Mouse (Mus musculus) kidney, adult 2 months (tissue): ENCODE results near the gene Phlpp1.

Source experiments
- CTCF ChIP-seq: fragments of 200-500 bp; conservative IDR thresholded peaks from 2 replicates; pipeline ENCODE4 v1.5.1; 2011; ENCODE audit warnings: low read depth, mild to moderate bottlenecking, control low read depth, low read length, moderate library complexity, mixed read lengths; ENCODE audit not compliant: insufficient read depth, insufficient read length
- POLR2A ChIP-seq: fragments of 200-500 bp; IDR thresholded peaks from one replicate; pipeline ENCODE4 v1.6.1; 2011; ENCODE audit warnings: low read depth, low read length, control low read depth

DNA sequence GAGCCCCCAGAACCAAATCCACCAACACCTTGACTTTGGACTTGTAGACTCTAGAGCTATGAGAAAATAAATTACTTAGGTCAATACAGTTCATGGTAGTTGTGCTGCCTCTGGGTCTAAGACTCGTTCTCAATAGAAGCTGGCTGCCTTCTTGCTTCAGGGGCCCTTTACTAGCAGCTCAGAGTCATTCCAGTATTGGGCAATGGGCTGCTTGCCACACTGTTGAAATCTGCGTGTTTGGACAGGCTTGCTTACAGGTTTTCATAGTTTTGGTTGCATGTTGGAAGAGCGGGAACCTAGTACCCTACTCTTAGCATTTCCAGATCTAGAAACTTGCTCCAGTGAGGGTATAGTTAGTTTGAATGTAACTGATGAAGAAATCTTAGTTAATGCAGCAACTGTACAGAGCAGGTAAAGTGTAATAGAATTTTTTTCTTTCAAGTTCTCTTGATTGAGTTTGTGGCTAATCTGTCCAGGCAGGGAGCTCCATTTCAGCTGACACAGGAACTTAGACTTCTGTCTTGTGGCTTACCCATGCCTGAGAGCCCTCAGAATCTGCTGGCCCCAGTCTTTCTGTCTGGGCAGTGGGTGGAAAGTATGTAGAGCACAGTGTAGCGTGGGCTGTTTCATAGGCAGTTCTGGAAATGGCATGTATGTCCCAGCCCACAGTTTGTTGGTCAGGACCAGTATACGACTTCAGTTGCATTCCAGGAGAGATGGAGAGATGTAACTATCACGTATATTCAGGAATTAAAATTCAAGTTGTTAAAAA lies 96.7 kb downstream of the Phlpp1 start:
- no peak for TF ChIP-seq POLR2A
- no peak for TF ChIP-seq CTCF
